Mouse (Mus musculus): ENCODE data around the gene Cxcl10. TPM values are rescaled to one million over a fixed set of nuclear protein-coding genes. Genes with fewer than 3 reads are reported as not detected.

The Cxcl10 gene
- total RNA-seq, 2 experiments from 2014 or later = not detected

GRCm38 (mm10) chr5:92322612-92323011 lies 26.1 kb downstream of the Cxcl10 start:
- no peak for DNase-seq (ENCODE audit: extremely low spot score in 1 of 2, low spot score in 1 of 2)

GRCm38 (mm10) chr5:92321631-92322400 lies 26.9 kb downstream of the Cxcl10 start:
- no peak for DNase-seq (ENCODE audit: extremely low spot score in 1 of 2, low spot score in 1 of 2)

GRCm38 (mm10) chr5:92318596-92318995 lies 30.1 kb downstream of the Cxcl10 start:
- no peak for DNase-seq (ENCODE audit: extremely low spot score in 1 of 2, low spot score in 1 of 2)

GRCm38 (mm10) chr5:92318119-92318518 lies 30.6 kb downstream of the Cxcl10 start:
- no peak for DNase-seq (ENCODE audit: extremely low spot score in 1 of 2, low spot score in 1 of 2)

GRCm38 (mm10) chr5:92313776-92314175 lies 34.9 kb downstream of the Cxcl10 start:
- no peak for DNase-seq (ENCODE audit: extremely low spot score in 1 of 2, low spot score in 1 of 2)

- peak; percentile 75 to 97 for DNase-seq (ENCODE audit: extremely low spot score in 1 of 2, low spot score in 1 of 2)
Observed at GRCm38 (mm10) chr5:92312046-92312715, 36.5 kb downstream of the Cxcl10 start.

- peak; percentile 86 to 88 for DNase-seq (ENCODE audit: extremely low spot score in 1 of 2, low spot score in 1 of 2)
Observed at GRCm38 (mm10) chr5:92309681-92310511, 38.8 kb downstream of the Cxcl10 start, which contains the start of gene Sdad1. TSS of gene Sdad1 (minus strand) at chr5:92310479.

- DNase-seq (ENCODE audit: extremely low spot score in 1 of 2, low spot score in 1 of 2) = no peak
Observed at GRCm38 (mm10) chr5:92304291-92304690, 44.4 kb downstream of the Cxcl10 start.

GRCm38 (mm10) chr5:92302149-92302840 lies 46.4 kb downstream of the Cxcl10 start:
- DNase-seq (ENCODE audit: extremely low spot score in 1 of 2, low spot score in 1 of 2) = no peak

Other genes with a start within 250 kb of the Cxcl10 start
- 10 to 100 TPM; 81.8 to 83.5 TPM for gene Uso1, start 211.0 kb downstream of the Cxcl10 start, total RNA-seq (2021)
- gene U90926, start 133.5 kb downstream of the Cxcl10 start, total RNA-seq (2021) = not detected
- under 1 TPM in 1 of 2 experiments, not detected in 1; 0.79 TPM for gene Ppef2, start 92.6 kb downstream of the Cxcl10 start, total RNA-seq (2021)
- gene Naaa, start 70.7 kb downstream of the Cxcl10 start, total RNA-seq (2021) = 10 to 100 TPM; 46.4 to 48.1 TPM
- 10 to 100 TPM; 20.1 to 25.5 TPM for gene Sdad1, start 38.4 kb downstream of the Cxcl10 start, total RNA-seq (2021)
- gene Cxcl9, start 20.8 kb downstream of the Cxcl10 start, total RNA-seq (2021) = not detected
- gene Art3, start 17.1 kb downstream of the Cxcl10 start, total RNA-seq (2021) = 1 to 10 TPM; 5.0 to 5.5 TPM
- gene Nup54, start 86.3 kb upstream of the Cxcl10 start, total RNA-seq (2021) = 10 to 100 TPM; 30.0 to 38.5 TPM
- gene Scarb2, start 157.9 kb upstream of the Cxcl10 start, total RNA-seq (2021) = 10 to 100 TPM; 91.2 to 92.7 TPM
- gene Fam47e, start 206.2 kb upstream of the Cxcl10 start, total RNA-seq (2021) = under 1 TPM in 1 of 2 experiments, not detected in 1; 0.42 TPM